Mouse (Mus musculus): ENCODE data around the gene Zmynd15.
"Not testable (repeated sequence)": the region's sequence is repeated elsewhere in the genome, so short reads cannot be mapped to it uniquely, and the experiment has no call there.

Zmynd15 gene

GRCm38 (mm10) chr11:70450926-70451325 is 8.3 kb upstream of the Zmynd15 start:
- peak in 1 of 2 experiments; percentile 33 for DNase-seq

GRCm38 (mm10) chr11:70451797-70452498 is 7.3 kb upstream of the Zmynd15 start, which contains the start of gene Med11:
Med11 (plus strand) TSS chr11:70451919.
- DNase-seq: peak; percentile 98 to 99

GRCm38 (mm10) chr11:70453261-70454044 is 5.8 kb upstream of the Zmynd15 start:
- no peak for DNase-seq

- peak in 1 of 2 experiments; percentile 21 for DNase-seq
These were observed 418 bp downstream of the Zmynd15 start, which contains the start of gene Cxcl16 for GRCm38 (mm10) chr11:70459601-70460101. Cxcl16 (minus strand) TSS chr11:70459984.

- no peak for DNase-seq
These were observed 4.7 kb downstream of the Zmynd15 start for GRCm38 (mm10) chr11:70463970-70464369.

GRCm38 (mm10) chr11:70465211-70465610 is 6.0 kb downstream of the Zmynd15 start:
- no peak for DNase-seq

GRCm38 (mm10) chr11:70465824-70466223 is 6.6 kb downstream of the Zmynd15 start:
- DNase-seq: peak in 1 of 2 experiments; percentile 35

- DNase-seq: no peak
These were observed 8.8 kb downstream of the Zmynd15 start for GRCm38 (mm10) chr11:70467902-70468619.

GRCm38 (mm10) chr11:70469764-70470163 is 10.5 kb downstream of the Zmynd15 start:
- DNase-seq: no peak

- no peak for DNase-seq
These were observed 13.5 kb downstream of the Zmynd15 start for GRCm38 (mm10) chr11:70472716-70473115.

GRCm38 (mm10) chr11:70473291-70473690 is 14.1 kb downstream of the Zmynd15 start:
- not testable (repeated sequence) for DNase-seq

GRCm38 (mm10) chr11:70474872-70475534 is 15.8 kb downstream of the Zmynd15 start:
- no peak for DNase-seq

GRCm38 (mm10) chr11:70485498-70485897 is 26.3 kb downstream of the Zmynd15 start:
- DNase-seq: no peak

- DNase-seq: no peak
These were observed 28.6 kb downstream of the Zmynd15 start for GRCm38 (mm10) chr11:70487816-70488215.

GRCm38 (mm10) chr11:70489138-70489537 is 29.9 kb downstream of the Zmynd15 start:
- DNase-seq: no peak

- no peak for DNase-seq
These were observed 30.5 kb downstream of the Zmynd15 start for GRCm38 (mm10) chr11:70489684-70490083.

- peak in 1 of 2 experiments; percentile 18 for DNase-seq
These were observed 40.6 kb downstream of the Zmynd15 start for GRCm38 (mm10) chr11:70499566-70500475.

GRCm38 (mm10) chr11:70500476-70500812 is 41.2 kb downstream of the Zmynd15 start:
- DNase-seq: no peak

GRCm38 (mm10) chr11:70502018-70502417 is 42.8 kb downstream of the Zmynd15 start:
- DNase-seq: no peak

GRCm38 (mm10) chr11:70504970-70505369 is 45.7 kb downstream of the Zmynd15 start, which contains the start of gene Tm4sf5:
Tm4sf5 (plus strand) TSS chr11:70505244.
- no peak for DNase-seq

- DNase-seq: peak; percentile 32 to 35
These were observed 47.2 kb downstream of the Zmynd15 start for GRCm38 (mm10) chr11:70506385-70506784.
